Mouse (Mus musculus) mouse embryonic stem cell (cell line): ENCODE data around the gene Myo19.
"Not testable (repeated sequence)": the region's sequence is repeated elsewhere in the genome, so short reads cannot be mapped to it uniquely, and the experiment has no call there.

Experiments used
- in situ Hi-C, 2 experiments: fragments of 300-500 bp; cut with MboI; formaldehyde crosslinking; loops; 1 replicate in 1 of 2; 3 replicates in 1 of 2; pipeline ENCODE4 v1.14.3; 2019 to 2020; ENCODE audit warnings: low sequenced_read_pairs in 2 of 2, low pct_unique_long_range_greater_than_20kb in 1 of 2, mixed read lengths in 1 of 2; ENCODE audit not compliant: unreplicated experiment in 1 of 2

Myo19 gene

GRCm38 (mm10) chr11:84879772-84880464 lies at the start of gene Myo19, which contains the start of gene Pigw:
Myo19 (plus strand) TSS chr11:84880148.
Pigw (minus strand) TSS chr11:84880285.
- in situ Hi-C loops, result no loop called here

GRCm38 (mm10) chr11:84839330-84839729 lies 40.6 kb upstream of the Myo19 start:
- in situ Hi-C loops, result no loop called here

GRCm38 (mm10) chr11:84846741-84847474 lies 33.0 kb upstream of the Myo19 start:
- in situ Hi-C loops, result no loop called here

GRCm38 (mm10) chr11:84847475-84848090 lies 32.4 kb upstream of the Myo19 start:
- in situ Hi-C loops, result no loop called here

GRCm38 (mm10) chr11:84855285-84855684 lies 24.7 kb upstream of the Myo19 start:
- in situ Hi-C loops, result no loop called here

GRCm38 (mm10) chr11:84865268-84865667 lies 14.7 kb upstream of the Myo19 start:
- in situ Hi-C loops, result no loop called here

- in situ Hi-C loops, result no loop called here
Observed at GRCm38 (mm10) chr11:84867586-84867985, 12.4 kb upstream of the Myo19 start.

- in situ Hi-C loops, result no loop called here
Observed at GRCm38 (mm10) chr11:84868786-84869259, 11.1 kb upstream of the Myo19 start.

GRCm38 (mm10) chr11:84869537-84870232 lies 10.3 kb upstream of the Myo19 start:
- in situ Hi-C loops, result no loop called here

GRCm38 (mm10) chr11:84870337-84871043 lies 9.5 kb upstream of the Myo19 start, which contains the start of gene Ggnbp2:
Ggnbp2 (minus strand) TSS chr11:84870817.
- in situ Hi-C loops, result no loop called here

- in situ Hi-C loops, result no loop called here
Observed at GRCm38 (mm10) chr11:84871046-84871445, 8.9 kb upstream of the Myo19 start.

GRCm38 (mm10) chr11:84871548-84872069 lies 8.3 kb upstream of the Myo19 start:
- in situ Hi-C loops, result no loop called here

- in situ Hi-C loops, result no loop called here
Observed at GRCm38 (mm10) chr11:84873042-84873833, 6.7 kb upstream of the Myo19 start.

GRCm38 (mm10) chr11:84876020-84876419 lies 3.9 kb upstream of the Myo19 start:
- in situ Hi-C loops, result not testable (repeated sequence)

GRCm38 (mm10) chr11:84879007-84879771 lies 759 bp upstream of the Myo19 start:
- in situ Hi-C loops, result no loop called here

- in situ Hi-C loops, result no loop called here
Observed at GRCm38 (mm10) chr11:84880465-84880961, 565 bp downstream of the Myo19 start.
